Mouse (Mus musculus) heart, postnatal 0 days (tissue): ENCODE results near the gene Arhgef25. TPM values are rescaled to one million over a fixed set of nuclear protein-coding genes. Genes with fewer than 3 reads are reported as not detected.

Experiments
- ATAC-seq: fragments of 200-750 bp; cut with Nextera tagmentation; 2 replicates; pipeline ENCODE4 v1.8.0; 2017; ENCODE audit warnings: low read depth, moderate number of reproducible peaks, moderate library complexity; ENCODE audit not compliant: insufficient read depth
- DNase-seq: peaks from one replicate; pipeline ENCODE4 v3.0.0-alpha.2; 2016; ENCODE audit warnings: low spot score
- H3K27ac ChIP-seq: fragments of 300-500 bp; sonication (generic); 2 replicates; pipeline ENCODE4 v1.5.1; 2014; ENCODE audit warnings: low read depth, mild to moderate bottlenecking
- H3K27me3 ChIP-seq: fragments of 300-500 bp; sonication (generic); 2 replicates; pipeline ENCODE4 v1.6.1; 2014; ENCODE audit warnings: low read length, mixed read lengths; ENCODE audit not compliant: control insufficient read depth, insufficient read depth
- H3K36me3 ChIP-seq: fragments of 300-500 bp; sonication (generic); replicated peaks from 2 replicates; pipeline ENCODE4 v1.6.1; 2014; ENCODE audit warnings: low read length, mixed read lengths; ENCODE audit not compliant: control insufficient read depth, insufficient read depth
- H3K4me1 ChIP-seq: fragments of 300-500 bp; sonication (generic); 2 replicates; pipeline ENCODE4 v1.6.1; 2014; ENCODE audit warnings: antibody characterized with exemption; ENCODE audit not compliant: control insufficient read depth, insufficient read depth
- H3K4me2 ChIP-seq: fragments of 300-500 bp; sonication (generic); 2 replicates; pipeline ENCODE4 v1.6.1; 2014; ENCODE audit warnings: low read depth, mild to moderate bottlenecking, low read length, moderate library complexity
- H3K4me3 ChIP-seq: fragments of 300-500 bp; sonication (generic); 2 replicates; pipeline ENCODE4 v1.5.1; 2014; ENCODE audit warnings: low read depth, low read length
- H3K9ac ChIP-seq: fragments of 300-500 bp; sonication (generic); replicated peaks from 2 replicates; pipeline ENCODE4 v1.6.1; 2014; ENCODE audit warnings: low read depth, low read length, mixed read lengths
- H3K9me3 ChIP-seq: fragments of 300-500 bp; sonication (generic); replicated peaks from 2 replicates; pipeline ENCODE4 v1.6.1; 2016; ENCODE audit warnings: low read length; ENCODE audit not compliant: control insufficient read depth
- CTCF ChIP-seq: IDR thresholded peaks from 2 replicates; pipeline ENCODE4 v1.5.1; 2016; ENCODE audit warnings: antibody characterized with exemption, control low read depth, low read depth
- EP300 ChIP-seq: IDR thresholded peaks from 2 replicates; pipeline ENCODE4 v1.6.1; 2016; ENCODE audit warnings: antibody characterized with exemption, low read depth
- WGBS: fragments of 180-500 bp; shearing (Covaris S2); extraction: QIAGEN DNeasy Blood & Tissue Kit; methylation state at CpG from one replicate; pipeline ENCODE4 v1.1.7; 2014; 5-methylcytosine and 5-hydroxymethylcytosine counted together
- polyA plus RNA-seq: library from polyadenylated mRNA; unstranded; fragments of >200 nt; fragmentation: Nextera tagmentation; extraction: Ambion mirVana; gene quantifications from 2 replicates; pipeline ENCODE4 v1.2.1, GENCODE M21; 2015
- total RNA-seq: library from RNA; depleted of rRNA; stranded (reverse); fragments of >200 nt; gene quantifications from 2 replicates; pipeline ENCODE4 v1.2.3, GENCODE M21; 2014; ENCODE audit warnings: low replicate concordance

The Arhgef25 gene
- total and polyA plus RNA-seq, 2 experiments from 2014 or later, result 10.0 to 44.2 TPM

DNA sequence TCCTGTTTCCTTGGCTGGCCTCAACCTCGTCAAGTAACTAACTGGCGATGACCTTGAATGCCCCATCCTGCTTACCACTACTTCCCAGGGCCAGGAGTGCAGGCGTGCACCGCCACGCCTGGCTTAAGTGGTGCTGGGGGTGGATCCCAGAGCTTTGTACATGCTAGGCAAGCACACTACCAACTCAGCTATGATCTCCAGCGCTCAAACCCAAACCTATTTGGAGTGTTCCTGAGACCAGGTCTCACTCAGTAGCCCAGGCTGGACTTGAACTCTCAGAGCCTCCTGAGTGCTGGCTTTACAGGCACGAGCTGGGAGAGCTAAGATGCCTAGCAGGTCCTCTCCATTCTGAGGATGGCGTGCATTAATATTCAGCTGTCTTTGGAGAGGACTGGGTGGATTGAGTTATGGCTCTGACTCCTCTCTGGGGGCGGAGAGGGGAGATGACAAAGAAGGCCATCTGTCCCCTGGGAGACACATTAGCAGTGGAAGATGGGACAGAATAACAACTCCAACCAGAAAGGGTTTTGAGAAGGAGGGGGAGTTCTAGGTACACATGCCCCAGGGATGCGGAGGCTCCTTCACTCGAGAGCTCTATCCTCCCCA is 7.7 kb upstream of the Arhgef25 start:
- ATAC-seq, result no peak
- H3K27me3 ChIP-seq, result no peaks in the 10 kb centered on the region
- H3K36me3 ChIP-seq, result peaks cover 36% of the 10 kb centered on the region
- no peak for DNase-seq
- no peak overlapping the region for H3K4me3 ChIP-seq
- H3K9ac ChIP-seq, result no peak overlapping the region
- no peak overlapping the region for H3K27ac ChIP-seq
- H3K9me3 ChIP-seq, result no peaks in the 10 kb centered on the region
- peaks cover 14% of the 10 kb centered on the region for H3K4me1 ChIP-seq
- WGBS, result 71% methylated on average over 11 of the region's 11 CpGs
- H3K4me2 ChIP-seq, result no peak overlapping the region
- no peak for TF ChIP-seq EP300
- TF ChIP-seq CTCF, result no peak

GRCm38 (mm10) chr10:127197104-127197503 is 7.2 kb upstream of the Arhgef25 start:
- Histone ChIP-seq H3K4me3 (no peak overlapping the region), H3K9ac (no peak overlapping the region), H3K4me1 (peaks cover 14% of the 10 kb centered on the region), H3K9me3 (no peaks in the 10 kb centered on the region), H3K4me2 (no peak overlapping the region), H3K36me3 (peaks cover 31% of the 10 kb centered on the region), H3K27ac (no peak overlapping the region), H3K27me3 (no peaks in the 10 kb centered on the region)
- 87% methylated on average over 8 of the region's 8 CpGs for WGBS
- DNase-seq (no peak), ATAC-seq (no peak)
- TF ChIP-seq EP300 (no peak), CTCF (no peak)

DNA sequence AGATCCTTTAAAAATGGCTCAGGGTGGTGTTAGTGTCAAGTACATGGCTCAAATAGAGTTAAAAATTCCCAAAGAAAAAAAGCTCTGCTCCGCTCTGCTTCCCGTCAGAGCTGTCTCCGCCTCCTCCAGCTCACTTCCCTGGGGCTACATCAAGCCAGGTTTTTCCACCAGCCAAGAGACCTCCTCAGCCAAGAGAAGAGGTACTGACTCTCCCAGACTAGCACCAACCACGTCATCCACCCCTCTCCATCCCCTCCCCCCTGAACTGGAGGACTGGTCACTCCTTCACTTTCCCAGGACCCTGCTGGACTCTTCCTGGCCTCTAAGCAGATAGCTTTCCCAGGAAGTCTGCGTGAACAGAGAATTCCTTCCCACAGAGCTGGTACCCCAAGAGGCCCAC is 6.5 kb upstream of the Arhgef25 start:
- Histone ChIP-seq H3K36me3 (peaks cover 25% of the 10 kb centered on the region), H3K4me3 (peak overlapping the region; percentile 98), H3K27ac (peak overlapping the region; percentile 94), H3K27me3 (no peaks in the 10 kb centered on the region), H3K9ac (peak overlapping the region; percentile 86; the same call in 1 of the 2 replicates), H3K4me1 (peaks cover 14% of the 10 kb centered on the region), H3K4me2 (peak overlapping the region; percentile 99), H3K9me3 (no peaks in the 10 kb centered on the region)
- WGBS, result 5% methylated on average over 5 of the region's 5 CpGs
- DNase-seq, result peak; percentile 87
- TF ChIP-seq EP300 (no peak), CTCF (no peak)
- peak; percentile 72 for ATAC-seq

DNA sequence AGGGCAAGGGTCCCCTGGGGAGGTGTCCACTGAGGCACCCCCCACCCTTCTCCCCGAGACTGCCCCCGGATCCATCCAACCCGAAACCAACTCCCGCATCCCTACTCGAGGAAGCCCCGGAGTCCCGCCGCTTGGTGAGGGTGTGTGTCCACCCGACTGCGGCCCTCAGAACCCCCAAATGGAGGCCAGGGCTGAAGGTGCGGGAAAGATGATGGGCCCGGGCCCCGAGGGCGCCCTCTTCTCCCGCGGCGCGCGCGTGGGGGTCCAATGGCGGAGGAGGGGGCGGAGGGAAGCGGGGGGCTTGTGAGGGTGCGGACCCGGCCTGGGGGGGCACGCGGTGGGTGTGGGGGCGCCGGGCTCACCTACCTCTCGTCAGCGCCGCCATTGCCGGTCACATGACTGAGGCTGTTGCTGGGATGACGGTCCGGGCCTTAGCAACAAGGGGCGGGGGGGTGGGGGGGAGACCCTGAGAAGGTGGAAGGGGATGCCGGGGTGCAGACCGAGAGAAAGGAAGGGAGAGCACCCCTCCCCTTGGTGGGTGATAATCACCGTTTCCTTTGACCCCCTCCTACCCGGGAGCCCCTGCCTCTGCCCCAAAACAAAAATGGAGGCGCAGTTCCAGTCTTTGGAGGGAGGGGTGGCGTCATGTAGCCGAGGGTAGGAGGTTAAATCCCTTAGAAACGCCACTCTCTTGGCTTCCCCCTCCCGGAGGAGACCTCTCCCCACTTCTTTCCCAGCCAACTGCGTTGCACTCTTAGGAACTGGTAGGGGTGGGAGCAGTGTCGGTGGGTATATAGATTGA is 5.6 kb upstream of the Arhgef25 start, which contains the start of gene Dtx3:
Gene Dtx3, minus strand, starts transcription at position 401 of the 802 bp plus-strand sequence.
- Histone ChIP-seq H3K4me1 (peaks cover 14% of the 10 kb centered on the region), H3K9me3 (no peaks in the 10 kb centered on the region), H3K36me3 (peaks cover 21% of the 10 kb centered on the region), H3K4me2 (peak within 1 kb of the TSS; percentile 99), H3K4me3 (peak within 1 kb of the TSS; percentile 98), H3K27me3 (no peaks in the 10 kb centered on the region), H3K9ac (peak within 1 kb of the TSS; percentile 86), H3K27ac (peak within 1 kb of the TSS; percentile 94)
- DNase-seq, result peak; percentile 45
- WGBS, result under 1% methylated on average over 42 of the region's 47 CpGs
- TF ChIP-seq EP300 (no peak), CTCF (no peak)
- peak; percentile 52 for ATAC-seq

DNA sequence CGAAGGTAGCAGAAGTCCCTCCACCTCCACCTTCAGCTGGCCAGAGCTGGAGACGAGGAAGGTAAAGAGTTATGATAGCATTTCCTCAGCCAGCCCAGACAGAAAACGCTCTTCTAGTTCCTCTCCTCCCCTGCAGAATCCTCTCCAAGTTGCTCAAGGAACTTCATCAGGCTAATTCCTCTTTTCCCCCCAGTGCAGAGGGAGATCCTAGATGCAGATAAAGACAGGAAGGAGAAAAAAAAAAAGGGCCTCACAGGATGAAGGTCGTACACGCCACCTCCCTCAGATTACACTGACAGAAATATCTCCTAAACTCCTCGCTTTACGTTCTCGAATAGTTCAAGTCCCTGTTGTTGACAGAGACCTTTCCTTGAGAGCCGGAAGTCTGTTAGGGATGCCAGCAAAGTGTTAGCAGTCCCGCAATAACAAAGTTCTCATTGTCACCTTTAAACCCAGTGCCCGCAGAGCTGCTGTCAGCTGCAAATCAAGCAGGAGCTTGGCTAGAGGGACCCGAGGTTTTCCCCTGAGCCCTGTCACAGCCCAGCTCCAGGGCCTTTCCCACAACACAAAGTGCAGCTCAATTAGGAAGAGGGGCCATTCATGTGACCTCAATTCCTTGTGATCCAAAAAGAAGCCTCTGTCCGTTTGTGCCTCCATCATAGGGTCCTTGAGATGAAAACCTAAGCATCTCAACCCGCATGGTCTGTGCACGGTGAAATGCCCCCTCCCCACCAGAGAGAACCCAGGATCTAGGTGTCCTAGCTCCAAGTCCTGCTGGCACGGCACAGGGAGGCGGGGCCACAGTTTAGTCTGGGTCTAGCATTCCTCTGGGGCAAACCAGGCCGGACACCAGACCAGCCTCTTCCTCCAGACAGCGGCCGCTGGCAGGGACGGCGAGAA is 4.8 kb upstream of the Arhgef25 start:
- Histone ChIP-seq H3K27ac (peak overlapping the region; percentile 94), H3K9me3 (no peaks in the 10 kb centered on the region), H3K27me3 (no peaks in the 10 kb centered on the region), H3K36me3 (peaks cover 18% of the 10 kb centered on the region), H3K4me3 (peak overlapping the region; percentile 98), H3K4me2 (peak overlapping the region; percentile 99), H3K9ac (peak overlapping the region; percentile 86), H3K4me1 (peaks cover 14% of the 10 kb centered on the region)
- WGBS, result 14% methylated on average over 22 of the region's 22 CpGs
- ATAC-seq, result peak; percentile 42
- TF ChIP-seq EP300 (no peak), CTCF (no peak)
- DNase-seq, result peak; percentile 43
